Mouse (Mus musculus) embryonic fibroblast, embryonic 13.5 days (primary cell): ENCODE measurements around the gene Spon1. TPM values are rescaled to one million over a fixed set of nuclear protein-coding genes. Genes with fewer than 3 reads are reported as not detected.

Experiments
- H3K27ac ChIP-seq: 2 replicates; pipeline ENCODE4 v1.5.1; 2012; ENCODE audit warnings: low read length, control low read depth, inconsistent platforms; ENCODE audit not compliant: insufficient read depth
- H3K4me1 ChIP-seq: 2 replicates; pipeline ENCODE4 v1.6.1; 2011; ENCODE audit warnings: low read length; ENCODE audit not compliant: control insufficient read depth, insufficient read depth
- H3K4me3 ChIP-seq: 2 replicates; pipeline ENCODE4 v1.5.1; 2011; ENCODE audit warnings: mild to moderate bottlenecking, control low read depth, low read length; ENCODE audit not compliant: insufficient read depth
- CTCF ChIP-seq: IDR thresholded peaks from 2 replicates; pipeline ENCODE4 v1.5.1; 2011; ENCODE audit warnings: mild to moderate bottlenecking, control low read depth, low read length, moderate library complexity, borderline replicate concordance; ENCODE audit not compliant: insufficient read depth
- POLR2A ChIP-seq: IDR thresholded peaks from 2 replicates; pipeline ENCODE4 v1.6.1; 2011; ENCODE audit warnings: low read depth, mild to moderate bottlenecking, control low read depth, low read length, moderate library complexity
- polyA plus RNA-seq: library from polyadenylated mRNA; stranded (reverse); fragments of >200 nt; gene quantifications from 2 replicates; pipeline ENCODE4 v1.2.4, GENCODE M21; 2011; ENCODE audit warnings: low read depth; ENCODE audit not compliant: missing spikeins, insufficient read length

Spon1 gene
- polyA plus RNA-seq, 1 experiment, result 0.56 TPM

- no peak overlapping the region for H3K27ac ChIP-seq
- TF ChIP-seq POLR2A (no peak), CTCF (no peak)
- no peaks in the 10 kb centered on the region for H3K4me1 ChIP-seq
- no peak overlapping the region for H3K4me3 ChIP-seq
Observed at GRCm38 (mm10) chr7:113828576-113828975, 62.8 kb downstream of the Spon1 start.

- Histone ChIP-seq H3K4me3 (no peak overlapping the region), H3K27ac (no peak overlapping the region), H3K4me1 (no peaks in the 10 kb centered on the region)
- TF ChIP-seq CTCF (no peak), POLR2A (no peak)
Observed at GRCm38 (mm10) chr7:113837151-113837550, 71.4 kb downstream of the Spon1 start.

GRCm38 (mm10) chr7:113839431-113839830 is 73.6 kb downstream of the Spon1 start:
- no peak for TF ChIP-seq CTCF
- no peak for TF ChIP-seq POLR2A
- H3K4me3 ChIP-seq, result no peak overlapping the region
- no peak overlapping the region for H3K27ac ChIP-seq
- no peaks in the 10 kb centered on the region for H3K4me1 ChIP-seq

- Histone ChIP-seq H3K4me1 (no peaks in the 10 kb centered on the region), H3K27ac (no peak overlapping the region), H3K4me3 (no peak overlapping the region)
- no peak for TF ChIP-seq CTCF
- TF ChIP-seq POLR2A, result no peak
Observed at GRCm38 (mm10) chr7:113841521-113841920, 75.7 kb downstream of the Spon1 start.

- no peak for TF ChIP-seq CTCF
- TF ChIP-seq POLR2A, result no peak
- Histone ChIP-seq H3K4me3 (no peak overlapping the region), H3K4me1 (no peaks in the 10 kb centered on the region), H3K27ac (no peak overlapping the region)
Observed at GRCm38 (mm10) chr7:113843150-113843549, 77.4 kb downstream of the Spon1 start.

- Histone ChIP-seq H3K27ac (no peak overlapping the region), H3K4me3 (no peak overlapping the region), H3K4me1 (no peaks in the 10 kb centered on the region)
- no peak for TF ChIP-seq CTCF
- no peak for TF ChIP-seq POLR2A
Observed at GRCm38 (mm10) chr7:113845191-113845590, 79.4 kb downstream of the Spon1 start.

GRCm38 (mm10) chr7:113846553-113846952 is 80.8 kb downstream of the Spon1 start:
- no peaks in the 10 kb centered on the region for H3K4me1 ChIP-seq
- TF ChIP-seq CTCF (no peak), POLR2A (no peak)
- no peak overlapping the region for H3K4me3 ChIP-seq
- H3K27ac ChIP-seq, result no peak overlapping the region

- Histone ChIP-seq H3K4me1 (no peaks in the 10 kb centered on the region), H3K27ac (no peak overlapping the region), H3K4me3 (no peak overlapping the region)
- no peak for TF ChIP-seq POLR2A
Observed at GRCm38 (mm10) chr7:113847041-113847819, 81.4 kb downstream of the Spon1 start.

GRCm38 (mm10) chr7:113850389-113850788 is 84.6 kb downstream of the Spon1 start:
- TF ChIP-seq POLR2A (no peak), CTCF (no peak)
- H3K4me3 ChIP-seq, result no peak overlapping the region
- no peaks in the 10 kb centered on the region for H3K4me1 ChIP-seq
- H3K27ac ChIP-seq, result no peak overlapping the region

GRCm38 (mm10) chr7:113855396-113855795 is 89.6 kb downstream of the Spon1 start:
- no peak overlapping the region for H3K27ac ChIP-seq
- TF ChIP-seq POLR2A (no peak), CTCF (no peak)
- no peak overlapping the region for H3K4me3 ChIP-seq
- no peaks in the 10 kb centered on the region for H3K4me1 ChIP-seq
